In genomic region chr7:100493484-100494414, GRCm38 (mm10) we compare ENCODE assay signal across 8 mouse cellular contexts. TPM values are rescaled to one million over a fixed set of nuclear protein-coding genes. Genes with fewer than 3 reads are reported as not detected.
DNase-seq lines count a peak whose midpoint lies in the region; ATAC-seq lines count a peak whose summit lies in the region.

No protein-coding gene starts in this region.

- no peaks in the 10 kb centered on the region for H3K9me3 ChIP-seq in hindbrain, embryonic 15.5 days
- H3K9me3 ChIP-seq in liver, embryonic 15.5 days (replicated peaks) = no peaks in the 10 kb centered on the region

- no peaks in the 10 kb centered on the region for H3K36me3 ChIP-seq in hindbrain, embryonic 15.5 days
- peaks cover 48% of the 10 kb centered on the region for H3K36me3 ChIP-seq in liver, embryonic 15.5 days (replicated peaks)

- H3K4me3 ChIP-seq in hindbrain, embryonic 15.5 days = peak overlapping the region; percentile 37
- H3K4me3 ChIP-seq in liver, embryonic 15.5 days (replicated peaks) = peak overlapping the region; percentile 79

- peak overlapping the region; percentile 65 for H3K4me2 ChIP-seq in hindbrain, embryonic 15.5 days
- peak overlapping the region; percentile 93 for H3K4me2 ChIP-seq in liver, embryonic 15.5 days

- peaks cover 45% of the 10 kb centered on the region for H3K4me1 ChIP-seq in hindbrain, embryonic 15.5 days (replicated peaks)
- H3K4me1 ChIP-seq in liver, embryonic 15.5 days (replicated peaks) = peaks cover 60% of the 10 kb centered on the region

- 36% methylated on average over 19 of the region's 19 CpGs for WGBS in hindbrain, embryonic 15.5 days
- 12% methylated on average over 19 of the region's 19 CpGs for WGBS in liver, embryonic 15.5 days (ENCODE audit: insufficient replicate concordance)

- no peaks in the 10 kb centered on the region for H3K27me3 ChIP-seq in hindbrain, embryonic 15.5 days
- H3K27me3 ChIP-seq in liver, embryonic 15.5 days = no peaks in the 10 kb centered on the region

- peak overlapping the region; percentile 49 for H3K27ac ChIP-seq in hindbrain, embryonic 15.5 days (replicated peaks)
- peak overlapping the region; percentile 93 for H3K27ac ChIP-seq in liver, embryonic 15.5 days (replicated peaks)

- no peak overlapping the region for H3K9ac ChIP-seq in hindbrain, embryonic 15.5 days
- H3K9ac ChIP-seq in liver, embryonic 15.5 days = peak overlapping the region; percentile 90

- ATAC-seq in CD4-positive, CD25-positive, alpha-beta regulatory T cell, adult 4 months = peak; percentile 10
- peak; percentile 11; the same call in 1 of the 2 replicates for ATAC-seq in erythroid progenitor cell, adult 5-6 weeks (replicated peaks; ENCODE audit: low FRiP score, poor library complexity, severe bottlenecking)
- no peak for ATAC-seq in hindbrain, embryonic 15.5 days (ENCODE audit: low FRiP score, low read depth)
- ATAC-seq in liver, embryonic 15.5 days (ENCODE audit: insufficient read depth) = peak; percentile 3

- DNase-seq in Muller cell, postnatal 12 days (ENCODE audit: inconsistent ontology term) = peak; percentile 60
- peak; percentile 24 for DNase-seq in neural tube, embryonic 10.5 days (ENCODE audit: extremely low spot score, low spot score)
- DNase-seq in thymus, postnatal 36 days = peak; percentile 53 to 68
- DNase-seq in gastrocnemius, postnatal 25 days = no peak

RNA-seq across cellular contexts. Expression of gene Ucp2, which starts 0.6 kb away (rescaled TPM):
- polyA plus RNA-seq in CD4-positive, CD25-positive, alpha-beta regulatory T cell, adult 4 months (2017; shearing (Covaris generic)) = 1,000 to 10,000 TPM; 1,055 to 1,337 TPM
- 753 and 755 TPM in 2 replicates for total RNA-seq in erythroid progenitor cell, adult 5-6 weeks (2015; ENCODE audit: low replicate concordance)
- 595 and 716 TPM in 2 replicates for total RNA-seq in erythroid progenitor cell, adult 5-6 weeks (2017; ENCODE audit: low replicate concordance)
- polyA plus RNA-seq in hindbrain, embryonic 15.5 days (2015; fragmentation: Nextera tagmentation; extraction: Ambion mirVana) = 77.4 and 81.8 TPM in 2 replicates
- 734 and 787 TPM in 2 replicates for polyA plus RNA-seq in liver, embryonic 15.5 days (2015; fragmentation: Nextera tagmentation; extraction: Ambion mirVana)
- total RNA-seq in gastrocnemius, postnatal 25 days (2021) = 10 to 100 TPM; 31.0 to 52.5 TPM

RNA-seq across cellular contexts. Expression of gene Ucp3, which starts 21.0 kb away (rescaled TPM):
- polyA plus RNA-seq in CD4-positive, CD25-positive, alpha-beta regulatory T cell, adult 4 months (2017; shearing (Covaris generic)) = not detected
- not detected in 2 replicates for total RNA-seq in erythroid progenitor cell, adult 5-6 weeks (2015; ENCODE audit: low replicate concordance)
- 1.0 TPM in 1 of 2 replicates, not detected in the other for total RNA-seq in erythroid progenitor cell, adult 5-6 weeks (2017; ENCODE audit: low replicate concordance)
- polyA plus RNA-seq in hindbrain, embryonic 15.5 days (2015; fragmentation: Nextera tagmentation; extraction: Ambion mirVana) = not detected in 2 replicates
- polyA plus RNA-seq in liver, embryonic 15.5 days (2015; fragmentation: Nextera tagmentation; extraction: Ambion mirVana) = 0.06 TPM in 1 of 2 replicates, not detected in the other
- total RNA-seq in gastrocnemius, postnatal 25 days (2021) = 100 to 1,000 TPM; 105 to 189 TPM

RNA-seq across cellular contexts. Expression of gene Dnajb13, which starts 21.0 kb away (rescaled TPM):
- 10 to 100 TPM; 20.0 to 20.3 TPM for polyA plus RNA-seq in CD4-positive, CD25-positive, alpha-beta regulatory T cell, adult 4 months (2017; shearing (Covaris generic))
- 2.9 TPM in 1 of 2 replicates, not detected in the other for total RNA-seq in erythroid progenitor cell, adult 5-6 weeks (2015; ENCODE audit: low replicate concordance)
- 1.1 and 5.6 TPM in 2 replicates for total RNA-seq in erythroid progenitor cell, adult 5-6 weeks (2017; ENCODE audit: low replicate concordance)
- 4.1 and 7.1 TPM in 2 replicates for polyA plus RNA-seq in hindbrain, embryonic 15.5 days (2015; fragmentation: Nextera tagmentation; extraction: Ambion mirVana)
- polyA plus RNA-seq in liver, embryonic 15.5 days (2015; fragmentation: Nextera tagmentation; extraction: Ambion mirVana) = 2.9 and 3.8 TPM in 2 replicates
- not detected for total RNA-seq in gastrocnemius, postnatal 25 days (2021)

RNA-seq across cellular contexts. Expression of gene Coa4, which starts 43.1 kb away (rescaled TPM):
- 10 to 100 TPM; 22.0 to 29.5 TPM for polyA plus RNA-seq in CD4-positive, CD25-positive, alpha-beta regulatory T cell, adult 4 months (2017; shearing (Covaris generic))
- total RNA-seq in erythroid progenitor cell, adult 5-6 weeks (2015; ENCODE audit: low replicate concordance) = 4.2 and 20.9 TPM in 2 replicates
- 3.9 and 6.8 TPM in 2 replicates for total RNA-seq in erythroid progenitor cell, adult 5-6 weeks (2017; ENCODE audit: low replicate concordance)
- polyA plus RNA-seq in hindbrain, embryonic 15.5 days (2015; fragmentation: Nextera tagmentation; extraction: Ambion mirVana) = 15.8 and 17.8 TPM in 2 replicates
- 11.5 and 12.3 TPM in 2 replicates for polyA plus RNA-seq in liver, embryonic 15.5 days (2015; fragmentation: Nextera tagmentation; extraction: Ambion mirVana)
- 10 to 100 TPM in 1 of 2 experiments, 1 to 10 TPM in 1; 8.1 to 13.0 TPM for total RNA-seq in gastrocnemius, postnatal 25 days (2021)
